ENCODE assay signal across 9 mouse cellular contexts in genomic region chr11:65745707-65746333, GRCm38 (mm10). TPM values are rescaled to one million over a fixed set of nuclear protein-coding genes. Genes with fewer than 3 reads are reported as not detected.
DNase-seq lines count a peak whose midpoint lies in the region; ATAC-seq and TF ChIP-seq lines count a peak whose summit lies in the region.
"Had no signal": no experiment of that assay in that cellular context is flagged by ENCODE, and none has a peak within 500 bp of the region (broad histone marks: within the 10 kb centered on the region; RNA-seq: fewer than 3 reads in every experiment).

No protein-coding gene starts in this region.

- H3K27ac ChIP-seq in intestine, postnatal 0 days (ENCODE audit: low read depth, low read length) = no peak overlapping the region

- WGBS in intestine, postnatal 0 days = 63% methylated on average over 8 of the region's 8 CpGs

- H3K9ac ChIP-seq in intestine, postnatal 0 days (ENCODE audit: low read depth, low read length) = no peak overlapping the region

- no peak overlapping the region for H3K4me2 ChIP-seq in intestine, postnatal 0 days (replicated peaks; ENCODE audit: low read depth)

- H3K4me3 ChIP-seq in intestine, postnatal 0 days (ENCODE audit: low read depth, low read length) = no peak overlapping the region

- DNase-seq in embryo, embryonic 10.5 days (ENCODE audit: low spot score) = peak; percentile 18
- DNase-seq in embryo, embryonic 9.5 days (ENCODE audit: extremely low spot score) = no peak
- peak; percentile 10 for DNase-seq in retina, postnatal 1 day
- no peak for DNase-seq in retina, embryonic 14.5 days (ENCODE audit: low spot score)
- DNase-seq in left cerebral cortex, adult 8-10 months (ENCODE audit: low spot score in 2 of 2) = peak; percentile 13 to 79
- no peak for DNase-seq in thymus, adult 18-20 months
- DNase-seq in heart, postnatal 4 days = no peak
- DNase-seq: lung, postnatal 36 days had no signal

- TF ChIP-seq CTCF in intestine, postnatal 0 days (IDR thresholded peaks at IDR 0.05; ENCODE audit: low read depth) = no peak

- ATAC-seq in intestine, postnatal 0 days = no peak

- H3K9me3 ChIP-seq in intestine, postnatal 0 days (ENCODE audit: control insufficient read depth) = no peaks in the 10 kb centered on the region

- H3K4me1 ChIP-seq in intestine, postnatal 0 days (replicated peaks; ENCODE audit: control insufficient read depth, insufficient read depth, low read length) = no peaks in the 10 kb centered on the region

- H3K27me3 ChIP-seq in intestine, postnatal 0 days (replicated peaks; ENCODE audit: control insufficient read depth, insufficient read depth, low read length) = no peaks in the 10 kb centered on the region

- 0 out of 2 replicates have a peak, but pooled peaks cover 10% of the 10 kb centered on the region for H3K36me3 ChIP-seq in intestine, postnatal 0 days (ENCODE audit: control insufficient read depth, insufficient read depth)

RNA-seq across cellular contexts. Expression of gene Map2k4, which starts 42.3 kb away (rescaled TPM):
- total RNA-seq in left cerebral cortex, adult 8-10 months (2022) = 100 to 1,000 TPM; 173 to 191 (median 185) TPM
- 10 to 100 TPM; 59.3 to 60.8 TPM for total RNA-seq in heart, postnatal 4 days (2021)
- 38.9 and 42.7 TPM in 2 replicates for polyA plus RNA-seq in intestine, postnatal 0 days (2015; fragmentation: Nextera tagmentation; extraction: Ambion mirVana)

Comparison
In these comparisons a context has a peak if more than half of its experiments do, and no peak if none do; other contexts are left out.
1. DNase-seq: peak in embryo, embryonic 10.5 days (single experiment), retina, postnatal 1 day (single experiment) and left cerebral cortex, adult 8-10 months (2 of 2); none in embryo, embryonic 9.5 days (single experiment), retina, embryonic 14.5 days (single experiment), thymus, adult 18-20 months (0 of 2) and heart, postnatal 4 days (single experiment).